Mouse (Mus musculus): ENCODE measurements around the gene Zp3r. TPM values are rescaled to one million over a fixed set of nuclear protein-coding genes. Genes with fewer than 3 reads are reported as not detected.

The Zp3r gene
- polyA plus RNA-seq, 1 experiment: not detected

DNA sequence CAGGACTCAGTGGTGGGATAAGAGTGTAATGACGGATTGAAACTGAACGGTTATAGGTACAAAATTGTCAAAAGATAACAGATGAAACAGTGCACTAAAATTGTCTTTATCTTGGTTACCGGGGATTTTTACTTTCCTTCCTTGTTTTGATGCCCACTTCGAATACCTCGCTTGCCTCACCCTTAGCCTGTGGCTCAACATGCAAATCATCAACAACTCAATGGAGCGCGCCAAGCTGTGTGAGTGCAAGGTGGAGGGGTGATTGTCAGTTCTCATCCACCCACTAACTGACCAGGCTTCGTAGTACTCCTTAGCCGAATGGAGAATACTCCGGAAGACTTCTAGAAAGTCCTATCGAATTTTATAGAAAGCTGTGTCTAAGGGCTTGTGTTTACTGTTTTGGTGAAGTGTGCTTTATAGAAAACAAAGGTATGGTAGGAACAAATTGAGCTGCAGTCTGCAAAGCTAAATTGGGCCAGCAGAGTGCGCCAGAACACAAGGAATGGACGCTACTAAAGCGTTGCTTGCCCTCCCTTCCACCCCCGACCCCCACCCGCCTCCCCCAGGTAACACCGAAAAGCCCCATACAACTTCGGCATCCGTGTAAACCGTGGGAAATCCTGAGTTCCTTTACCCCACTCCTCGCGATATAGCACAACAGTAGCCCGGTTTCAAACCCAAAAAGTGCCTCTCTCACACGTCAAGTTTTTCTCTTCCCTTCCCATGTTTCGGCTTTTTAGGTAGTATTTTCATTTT lies 81.6 kb downstream of the Zp3r start:
- TF ChIP-seq GATA1 (IDR thresholded peaks at IDR 0.05; ENCODE audit: low read length): no peak

Other genes with a start within 250 kb of the Zp3r start
- not detected in 2 replicates for gene Cd55b, start 206.6 kb downstream of the Zp3r start, polyA plus RNA-seq (2012)
- 8.3 and 12.2 TPM in 2 replicates for gene Cd55, start 166.9 kb downstream of the Zp3r start, polyA plus RNA-seq (2012)
- not detected in 2 replicates for gene C4bp, start 32.0 kb upstream of the Zp3r start, polyA plus RNA-seq (2012)
- not detected in 2 replicates for gene Gm29427, start 86.2 kb upstream of the Zp3r start, polyA plus RNA-seq (2012)
- gene Yod1, start 87.7 kb upstream of the Zp3r start, polyA plus RNA-seq (2012): 2.2 and 2.4 TPM in 2 replicates
- gene Pfkfb2, start 99.6 kb upstream of the Zp3r start, polyA plus RNA-seq (2012): 5.0 and 8.5 TPM in 2 replicates
- 1.6 TPM in 2 replicates for gene AA986860, start 102.4 kb upstream of the Zp3r start, polyA plus RNA-seq (2012)
- gene Fcamr, start 171.3 kb upstream of the Zp3r start, polyA plus RNA-seq (2012): not detected in 2 replicates
- not detected in 2 replicates for gene Pigr, start 197.1 kb upstream of the Zp3r start, polyA plus RNA-seq (2012)
- gene Fcmr, start 236.0 kb upstream of the Zp3r start, polyA plus RNA-seq (2012): not detected in 2 replicates

Data from G1E-ER4 (cell line).